Mouse (Mus musculus): ENCODE measurements around the gene Mrpl53.

The Mrpl53 gene

GRCm38 (mm10) chr6:83108762-83109668 is at the start of gene Mrpl53:
Gene Mrpl53, plus strand, starts transcription at chr6:83109040.
- peak; percentile 77 for DNase-seq (ENCODE audit: low read depth, low spot score)

GRCm38 (mm10) chr6:83065995-83066394 is 42.8 kb upstream of the Mrpl53 start:
- peak; percentile 18 for DNase-seq (ENCODE audit: low read depth, low spot score)

DNA sequence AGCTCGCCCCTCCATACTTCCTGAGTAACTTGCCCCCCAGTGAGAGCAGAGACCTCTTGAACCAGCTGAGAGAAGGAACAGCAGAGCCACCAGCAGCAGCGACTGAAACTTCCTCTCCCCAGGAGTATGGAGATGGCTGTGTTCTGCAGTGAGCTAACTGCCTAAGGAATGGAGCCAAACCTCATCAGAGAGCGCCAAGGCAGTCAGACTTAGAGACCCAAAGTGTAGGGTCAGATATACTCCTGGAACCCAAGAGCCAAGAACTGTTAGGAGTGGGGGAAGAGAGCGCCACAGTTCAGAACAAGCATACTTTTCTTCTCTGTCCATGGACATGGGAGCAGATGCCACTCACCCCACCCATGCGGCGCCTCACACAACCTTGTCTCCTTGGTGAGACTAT is 42.4 kb upstream of the Mrpl53 start:
- no peak for DNase-seq (ENCODE audit: low read depth, low spot score)

- DNase-seq (ENCODE audit: low read depth, low spot score), result peak; percentile 60
These were observed 40.6 kb upstream of the Mrpl53 start for GRCm38 (mm10) chr6:83068221-83068620.

DNA sequence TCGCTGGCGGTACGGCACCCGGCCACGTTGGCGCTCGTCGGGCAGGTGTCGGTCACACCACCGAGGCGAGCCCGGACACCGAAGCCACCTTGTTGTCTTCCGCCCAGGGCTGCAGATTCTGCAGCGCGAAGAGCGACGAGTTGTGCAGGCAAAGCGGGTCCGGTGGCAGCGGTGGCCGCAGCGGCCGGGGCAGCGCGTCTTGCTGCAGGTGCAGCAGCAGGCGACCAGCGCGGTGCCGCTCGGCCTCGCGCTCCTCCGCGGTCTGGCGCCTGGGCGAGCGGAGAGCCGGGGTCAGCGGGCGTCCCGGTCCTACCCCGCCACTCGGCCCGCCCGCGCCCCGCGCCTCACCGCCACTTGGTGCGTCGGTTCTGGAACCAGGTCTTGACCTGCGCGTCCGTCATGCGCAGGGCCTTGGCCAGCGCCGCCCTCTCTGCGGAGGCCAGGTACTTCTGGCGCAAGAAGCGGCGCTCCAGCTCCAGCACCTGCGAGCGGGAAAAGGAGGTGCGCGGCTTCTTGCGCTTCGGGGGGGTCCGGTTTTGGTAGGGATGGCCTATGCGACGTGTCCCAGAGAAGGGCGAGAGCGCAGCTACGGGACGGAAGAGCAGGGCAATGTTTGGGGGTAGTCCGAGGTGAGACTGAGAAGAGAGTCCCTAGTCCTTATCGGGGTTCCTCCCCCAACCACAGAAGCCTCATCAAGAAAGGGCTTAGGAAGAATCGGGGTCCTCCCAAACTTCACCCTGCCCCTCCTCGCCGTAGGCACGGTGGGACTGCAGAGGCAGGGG is 39.9 kb upstream of the Mrpl53 start:
- peak; percentile 38 for DNase-seq (ENCODE audit: low read depth, low spot score)

DNA sequence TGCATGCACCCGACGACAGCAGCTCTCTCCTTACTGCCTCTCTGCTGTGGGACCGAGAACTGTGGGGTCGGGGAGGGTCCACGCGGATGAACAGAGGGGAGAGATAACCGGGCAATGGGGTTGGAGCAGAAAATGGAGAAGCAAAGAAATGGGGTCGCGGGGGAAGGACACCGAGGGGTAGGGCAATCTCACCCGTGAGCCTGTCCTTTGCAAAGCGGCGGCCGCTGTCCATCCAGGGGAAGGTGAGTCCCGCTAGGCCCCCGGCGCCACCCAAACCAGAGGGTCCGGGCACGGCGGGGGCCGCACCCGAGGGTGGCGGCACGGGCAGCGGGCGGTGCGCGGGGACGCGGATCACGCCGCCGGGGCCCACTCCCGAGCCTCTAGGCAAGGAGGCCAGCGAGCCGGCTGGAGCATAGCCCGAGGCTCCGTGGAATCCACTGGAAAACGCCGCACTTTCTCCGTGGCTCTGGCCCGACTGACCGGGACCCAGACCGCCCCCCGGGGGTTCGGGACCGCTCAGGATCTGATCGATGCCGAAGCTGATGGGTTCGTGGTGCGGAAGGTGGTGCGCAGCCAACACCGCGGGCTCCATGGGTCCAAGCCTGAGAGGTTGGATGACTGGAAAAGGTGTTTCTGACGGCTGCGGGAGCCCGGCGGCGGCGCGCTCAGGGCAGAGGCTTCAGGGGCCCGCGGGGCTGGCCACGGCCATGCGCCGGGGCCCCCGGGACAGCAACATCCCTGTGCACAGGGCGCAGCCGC is 39.2 kb upstream of the Mrpl53 start:
- peak; percentile 37 for DNase-seq (ENCODE audit: low read depth, low spot score)

DNA sequence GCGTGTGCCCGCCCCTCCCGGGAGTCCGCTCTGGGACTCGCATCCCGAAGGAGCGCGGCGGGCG is 38.8 kb upstream of the Mrpl53 start, which contains the start of gene Tlx2:
TSS of gene Tlx2 (minus strand) at position 47 of the 64 bp plus-strand sequence.
- DNase-seq (ENCODE audit: low read depth, low spot score), result no peak

DNA sequence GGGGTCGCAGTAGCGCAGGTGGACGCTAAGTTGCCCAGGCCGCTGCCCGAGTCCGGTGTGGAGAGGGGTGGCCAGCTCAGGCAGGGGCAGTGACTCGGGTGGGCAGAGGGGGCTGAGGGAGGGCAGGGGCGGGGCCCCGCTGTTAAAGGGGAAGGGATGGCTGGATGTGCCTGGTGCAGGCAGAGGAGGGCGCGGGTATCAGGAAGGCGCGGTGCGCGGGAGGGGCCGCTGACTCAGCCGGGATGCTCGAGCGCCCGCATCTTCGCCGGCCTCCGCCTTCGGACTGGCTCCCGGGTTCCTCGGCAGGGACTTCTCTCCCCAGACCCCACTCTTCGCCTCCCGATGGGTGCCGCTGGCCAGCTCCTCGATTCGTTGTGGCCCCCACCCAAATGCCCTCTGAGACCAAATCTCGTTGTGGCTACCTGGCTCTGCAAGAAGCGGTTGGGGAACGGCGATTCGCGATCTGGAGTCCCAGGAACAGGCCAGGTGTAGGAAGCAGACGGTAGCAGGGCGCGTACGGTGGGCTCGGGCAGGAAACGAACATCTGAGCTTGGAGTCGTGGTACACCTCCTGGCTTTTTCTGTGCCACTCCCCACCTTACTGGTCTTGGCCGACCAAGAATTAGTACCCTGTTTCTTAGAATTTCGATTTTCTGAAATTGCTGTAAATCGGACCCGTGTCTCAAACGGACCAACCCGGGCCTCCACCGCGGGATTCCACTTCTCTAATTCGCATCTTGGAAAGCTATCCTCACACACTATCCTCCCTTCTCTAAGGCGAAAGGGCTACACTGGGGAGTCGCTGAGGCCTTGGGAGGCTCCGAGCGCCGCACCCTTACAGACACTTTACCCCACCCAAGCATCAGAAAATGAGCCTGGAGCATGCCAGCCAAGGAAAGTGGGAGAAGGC is 38.3 kb upstream of the Mrpl53 start:
- DNase-seq (ENCODE audit: low read depth, low spot score), result peak; percentile 48

DNA sequence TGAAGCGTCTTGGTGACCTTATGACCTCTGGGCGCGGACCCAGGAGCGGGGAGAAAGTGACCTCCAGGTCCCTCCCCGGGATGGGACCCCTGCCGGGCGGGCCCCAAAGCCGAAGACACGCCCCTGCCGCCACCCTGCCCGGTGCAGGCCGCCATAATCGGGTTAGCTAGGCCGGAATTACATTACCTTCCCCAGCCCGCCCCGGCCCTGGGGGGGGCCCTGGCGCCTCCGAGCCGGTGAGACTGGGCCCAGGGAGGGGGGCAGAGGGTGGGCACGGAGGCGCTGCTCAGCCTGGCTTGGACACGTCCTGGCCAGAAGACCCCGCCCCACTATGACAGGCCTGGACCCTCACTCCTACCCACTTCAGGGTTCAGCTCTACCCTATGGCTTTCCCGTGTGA is 37.6 kb upstream of the Mrpl53 start:
- no peak for DNase-seq (ENCODE audit: low read depth, low spot score)

- peak; percentile 28 for DNase-seq (ENCODE audit: low read depth, low spot score)
These were observed 33.9 kb upstream of the Mrpl53 start for GRCm38 (mm10) chr6:83074979-83075378.

- DNase-seq (ENCODE audit: low read depth, low spot score), result peak; percentile 63
These were observed 31.1 kb upstream of the Mrpl53 start, which contains the start of gene Pcgf1 for GRCm38 (mm10) chr6:83077630-83078323. Gene Pcgf1, plus strand, starts transcription at chr6:83077869.

GRCm38 (mm10) chr6:83078324-83078858 is 30.4 kb upstream of the Mrpl53 start:
- DNase-seq (ENCODE audit: low read depth, low spot score), result peak; percentile 97

GRCm38 (mm10) chr6:83080210-83080609 is 28.6 kb upstream of the Mrpl53 start:
- no peak for DNase-seq (ENCODE audit: low read depth, low spot score)

DNA sequence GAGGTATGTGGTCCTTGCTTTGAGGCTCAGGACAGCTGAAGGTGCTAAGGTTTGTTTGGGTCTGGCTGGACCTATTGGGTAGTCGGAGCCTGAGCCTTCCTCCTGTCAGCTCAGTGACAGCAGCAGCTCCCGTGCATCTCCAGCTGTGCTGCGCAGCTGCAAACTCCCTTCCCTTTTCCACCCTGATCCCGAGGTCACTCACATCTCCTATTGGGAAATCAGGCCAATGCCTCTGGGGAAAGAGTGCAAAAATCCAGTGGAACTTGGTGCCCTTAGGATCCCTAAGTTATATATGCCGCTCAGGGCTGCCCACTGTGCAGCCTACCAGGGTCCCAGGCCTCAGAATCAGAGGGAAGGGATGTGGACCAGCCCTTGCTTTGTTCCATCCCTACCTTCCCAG is 25.3 kb upstream of the Mrpl53 start:
- DNase-seq (ENCODE audit: low read depth, low spot score), result no peak

- no peak for DNase-seq (ENCODE audit: low read depth, low spot score)
These were observed 24.4 kb upstream of the Mrpl53 start for GRCm38 (mm10) chr6:83084477-83084876.

DNA sequence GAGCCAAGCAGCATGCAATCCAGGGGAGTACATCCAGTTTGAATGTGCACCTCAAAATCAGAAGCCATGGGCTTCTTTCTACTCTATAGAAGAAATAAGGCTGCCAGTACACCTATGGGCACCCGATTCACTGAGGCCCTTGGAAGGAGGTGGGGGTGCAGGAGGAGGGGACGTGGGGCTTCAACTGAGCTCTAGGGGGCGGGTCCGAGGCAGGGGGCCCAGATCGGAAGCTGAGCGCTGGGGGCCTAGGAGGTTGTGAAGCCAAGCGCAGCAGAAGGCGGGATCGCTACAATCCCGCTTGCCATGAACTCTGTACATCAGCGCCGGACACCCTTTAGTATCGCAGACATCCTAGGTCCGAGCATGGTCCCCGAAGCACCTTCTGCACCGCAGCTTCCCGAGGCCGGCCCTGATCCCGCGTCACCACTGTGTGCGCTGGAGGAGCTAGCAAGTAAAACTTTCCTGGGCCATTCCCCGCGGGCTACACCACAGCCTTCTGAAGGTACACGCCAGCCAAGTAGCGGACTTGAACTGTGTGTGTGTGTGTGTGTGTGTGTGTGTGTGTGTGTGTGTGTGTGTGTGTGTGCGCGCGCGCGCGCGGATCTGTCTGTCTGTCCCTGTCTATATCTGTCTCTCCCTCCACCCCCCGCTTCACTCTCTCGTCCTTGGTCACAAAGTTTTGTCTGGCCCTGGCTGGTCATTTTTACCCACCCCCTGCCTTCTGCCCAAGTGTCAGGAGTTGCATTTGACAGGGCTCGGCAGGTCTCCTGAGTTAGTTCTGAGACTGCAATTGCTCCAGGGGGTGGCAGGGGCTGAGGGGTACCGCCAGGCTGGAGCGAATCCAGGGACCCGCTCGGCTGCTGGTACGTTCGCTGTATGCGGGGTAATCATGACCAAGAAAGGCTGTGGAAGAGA is 22.5 kb upstream of the Mrpl53 start, which contains the start of gene Lbx2:
TSS of gene Lbx2 (plus strand) at position 247 of the 915 bp plus-strand sequence.
- peak; percentile 31 for DNase-seq (ENCODE audit: low read depth, low spot score)

DNA sequence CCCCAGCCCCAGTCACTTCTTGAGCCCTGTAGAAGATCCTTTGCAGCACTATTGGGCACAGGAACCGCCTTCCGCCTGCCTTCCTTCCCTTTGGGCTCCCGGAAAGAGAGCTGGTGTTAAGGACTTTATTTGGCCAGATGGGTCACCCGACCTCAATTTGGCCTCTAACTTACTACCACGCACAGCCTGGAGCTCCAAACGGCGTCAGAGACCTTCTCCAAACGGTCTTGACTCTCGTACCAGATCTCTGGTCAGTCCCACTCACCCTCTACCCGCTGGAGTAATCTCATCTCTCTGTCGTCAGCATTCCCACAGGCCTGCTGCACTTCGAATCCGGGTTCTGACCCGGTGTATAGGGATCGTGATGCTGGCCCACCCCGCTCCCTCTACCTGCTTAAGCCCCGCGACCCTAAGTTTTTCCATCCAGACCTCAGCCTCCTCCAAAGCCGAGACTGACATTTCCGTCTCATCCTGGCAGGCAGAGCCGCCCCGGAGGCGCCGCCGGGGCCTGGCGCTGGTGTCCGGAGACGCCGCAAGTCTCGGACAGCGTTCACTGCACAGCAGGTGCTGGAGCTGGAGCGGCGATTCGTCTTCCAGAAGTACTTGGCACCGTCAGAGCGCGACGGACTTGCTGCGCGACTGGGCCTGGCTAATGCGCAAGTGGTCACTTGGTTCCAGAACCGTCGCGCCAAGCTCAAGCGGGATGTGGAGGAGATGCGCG is 21.5 kb upstream of the Mrpl53 start:
- peak; percentile 27 for DNase-seq (ENCODE audit: low read depth, low spot score)

DNA sequence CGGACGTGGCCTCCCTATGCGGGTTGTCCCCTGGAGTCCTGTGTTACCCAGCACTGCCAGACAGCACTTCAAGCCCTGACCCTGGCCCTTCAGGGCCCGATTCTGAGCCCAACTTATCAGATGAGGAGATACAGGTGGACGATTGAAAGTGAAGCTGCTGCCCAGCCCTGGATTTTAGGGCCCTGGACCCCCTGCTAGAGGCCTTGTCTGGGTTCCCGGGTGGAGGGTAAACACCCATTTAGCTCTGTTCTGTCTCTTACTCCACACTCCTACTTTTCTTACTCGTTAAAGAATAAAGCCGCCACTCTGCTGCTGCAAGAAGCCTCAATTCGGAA is 20.9 kb upstream of the Mrpl53 start:
- DNase-seq (ENCODE audit: low read depth, low spot score), result no peak

All from R1 (cell line).